Mouse (Mus musculus) lung, adult 2 months (tissue): ENCODE results near the gene Lnx1. TPM values are rescaled to one million over a fixed set of nuclear protein-coding genes. Genes with fewer than 3 reads are reported as not detected.

Source experiments
- DNase-seq: peaks from one replicate; pipeline ENCODE4 v3.0.0; 2022
- H3K4me1 ChIP-seq: fragments of 200-500 bp; 2 replicates; pipeline ENCODE4 v1.6.1; 2011; ENCODE audit warnings: low read length; ENCODE audit not compliant: control insufficient read depth, insufficient read depth
- H3K4me3 ChIP-seq: fragments of 200-500 bp; replicated peaks from 2 replicates; pipeline ENCODE3; 2011; ENCODE audit warnings: low read depth, mild to moderate bottlenecking, control low read depth, low read length; ENCODE audit errors: extremely low read depth
- CTCF ChIP-seq: fragments of 200-500 bp; IDR thresholded peaks from 2 replicates; pipeline ENCODE4 v1.5.1; 2011; ENCODE audit warnings: mild to moderate bottlenecking, low read length, control low read depth; ENCODE audit not compliant: insufficient read depth
- POLR2A ChIP-seq: fragments of 200-500 bp; IDR thresholded peaks from 2 replicates; pipeline ENCODE4 v1.6.1; 2011; ENCODE audit warnings: low read depth, mild to moderate bottlenecking, control low read depth, low read length, borderline replicate concordance; ENCODE audit errors: extremely low read depth
- WGBS: fragments of 180-500 bp; shearing (Covaris S2); methylation state at CpG from one replicate; pipeline ENCODE4 v1.1.7; 2018; 5-methylcytosine and 5-hydroxymethylcytosine counted together
- polyA plus RNA-seq: library from polyadenylated mRNA; depleted of rRNA; stranded (reverse); fragments of >200 nt; gene quantifications from 2 replicates; pipeline ENCODE4 v1.2.3, GENCODE M21; 2012

Lnx1 gene
- polyA plus RNA-seq, 1 experiment = 4.0 TPM

GRCm38 (mm10) chr5:74661734-74662560 is 40.8 kb downstream of the Lnx1 start:
- H3K4me3 ChIP-seq = no peak overlapping the region
- peaks cover 2% of the 10 kb centered on the region; the same call in 1 of the 2 replicates for H3K4me1 ChIP-seq
- no peak for DNase-seq
- WGBS = 48% methylated on average over 4 of the region's 4 CpGs
- no peak for TF ChIP-seq POLR2A
- TF ChIP-seq CTCF = no peak

- no peak overlapping the region for H3K4me3 ChIP-seq
- 68% methylated on average over 4 of the region's 4 CpGs for WGBS
- TF ChIP-seq CTCF (no peak), POLR2A (no peak)
- peaks cover 2% of the 10 kb centered on the region; the same call in 1 of the 2 replicates for H3K4me1 ChIP-seq
- DNase-seq = no peak
Measured at GRCm38 (mm10) chr5:74659856-74660255, 42.9 kb downstream of the Lnx1 start.

- Histone ChIP-seq H3K4me3 (no peak overlapping the region), H3K4me1 (peaks cover 2% of the 10 kb centered on the region; the same call in 1 of the 2 replicates)
- WGBS = 86% methylated on average over 5 of the region's 5 CpGs
- no peak for TF ChIP-seq CTCF
- DNase-seq = no peak
Measured at GRCm38 (mm10) chr5:74659281-74659680, 43.4 kb downstream of the Lnx1 start.

DNA sequence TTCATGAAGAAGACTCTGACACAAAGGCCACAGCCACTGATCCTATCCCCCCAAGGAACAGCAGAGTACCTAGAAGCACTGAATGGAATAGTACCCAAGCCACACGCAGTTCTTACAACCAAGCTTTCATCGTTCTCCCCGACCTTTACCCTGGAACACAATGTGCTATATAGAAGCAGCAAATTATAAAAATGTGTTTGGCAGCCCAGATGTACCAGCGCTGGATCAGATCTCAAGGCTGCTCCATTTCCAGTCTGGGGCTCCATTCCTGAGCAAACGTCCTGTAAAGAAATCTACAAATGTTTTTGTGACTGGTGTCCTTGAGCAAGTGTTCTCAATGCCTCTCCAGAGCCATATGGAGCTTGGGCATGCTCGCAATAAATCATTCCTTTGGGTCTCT is 44.8 kb downstream of the Lnx1 start:
- DNase-seq = no peak
- H3K4me3 ChIP-seq = no peak overlapping the region
- 87% methylated on average over 6 of the region's 6 CpGs for WGBS
- TF ChIP-seq POLR2A (no peak), CTCF (no peak)
- H3K4me1 ChIP-seq = peaks cover 2% of the 10 kb centered on the region; the same call in 1 of the 2 replicates

DNA sequence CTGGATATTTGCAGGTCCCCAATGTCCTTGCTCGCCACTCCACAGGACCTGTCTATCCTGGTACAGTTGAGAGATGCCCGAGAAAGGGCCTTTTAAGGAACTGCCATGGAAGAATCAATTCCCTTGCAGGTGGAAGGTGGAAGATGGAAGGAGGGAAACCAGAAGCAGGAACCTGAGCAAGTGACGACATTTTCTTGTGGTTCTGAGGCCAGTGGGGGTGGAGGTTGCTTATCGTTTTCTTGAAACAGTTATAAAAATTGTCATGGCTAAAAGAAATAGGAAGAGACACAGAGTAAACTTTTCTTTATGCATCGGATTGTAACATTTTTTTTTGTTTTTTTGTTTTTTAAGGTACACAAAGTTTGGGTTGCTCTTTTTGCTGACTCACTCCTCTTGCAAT is 46.3 kb downstream of the Lnx1 start:
- 80% methylated on average over 5 of the region's 5 CpGs for WGBS
- no peak for DNase-seq
- no peak for TF ChIP-seq POLR2A
- no peak for TF ChIP-seq CTCF

DNA sequence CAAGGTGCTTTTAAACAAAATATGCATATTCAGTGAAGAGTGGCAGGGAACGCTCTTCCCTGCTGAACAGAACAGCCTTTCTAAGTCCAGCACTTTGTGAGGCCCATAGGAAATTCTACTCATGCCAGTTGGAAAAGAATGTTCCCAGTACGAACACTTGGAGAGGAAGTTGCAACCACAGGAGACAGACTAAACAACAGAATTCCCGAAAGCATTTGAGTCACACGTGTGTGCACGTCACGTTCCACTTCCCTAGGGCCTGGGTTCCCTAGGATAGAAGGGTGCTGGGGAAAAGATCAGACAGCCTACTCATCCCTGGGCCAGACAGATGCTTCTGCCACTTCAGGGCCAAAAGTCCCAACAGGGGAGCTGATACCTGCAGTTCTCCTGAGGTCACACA is 48.2 kb downstream of the Lnx1 start:
- TF ChIP-seq CTCF = no peak
- Histone ChIP-seq H3K4me1 (no peaks in the 10 kb centered on the region), H3K4me3 (no peak overlapping the region)
- no peak for DNase-seq
- 37% methylated on average over 6 of the region's 6 CpGs for WGBS

More for the DNA sequence above, 46.3 kb downstream of the Lnx1 start:
- Histone ChIP-seq H3K4me3 (no peak overlapping the region), H3K4me1 (no peaks in the 10 kb centered on the region)

GRCm38 (mm10) chr5:74653766-74654165 is 48.9 kb downstream of the Lnx1 start:
- 77% methylated on average over 10 of the region's 10 CpGs for WGBS

DNA sequence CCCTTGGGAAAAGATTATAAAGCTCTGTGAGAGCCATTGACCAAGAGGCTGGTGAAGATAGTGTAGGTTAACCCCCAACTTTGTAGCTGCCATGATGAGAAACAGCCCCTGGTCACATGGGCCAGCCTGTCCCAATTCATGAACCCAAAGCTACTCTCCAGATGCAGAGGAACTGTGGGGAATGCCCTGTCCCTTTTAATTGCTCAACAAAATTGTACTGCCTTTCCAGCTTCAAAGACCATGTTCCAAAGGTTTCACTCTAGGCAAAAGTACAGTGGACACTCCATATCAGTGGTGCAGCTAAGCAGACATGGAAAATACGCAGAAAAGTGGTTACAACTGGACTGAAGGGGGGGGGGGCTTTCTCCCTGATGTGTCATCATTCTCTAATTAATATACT is 53.6 kb downstream of the Lnx1 start:
- TF ChIP-seq CTCF = no peak
- no peak for TF ChIP-seq POLR2A
- H3K4me1 ChIP-seq = no peaks in the 10 kb centered on the region
- no peak for DNase-seq
- 88% methylated on average over 1 of the region's 1 CpGs for WGBS
- no peak overlapping the region for H3K4me3 ChIP-seq

More at GRCm38 (mm10) chr5:74653766-74654165, 48.9 kb downstream of the Lnx1 start:
- Histone ChIP-seq H3K4me3 (no peak overlapping the region), H3K4me1 (no peaks in the 10 kb centered on the region)
- DNase-seq = no peak
- TF ChIP-seq POLR2A (no peak), CTCF (no peak)

DNA sequence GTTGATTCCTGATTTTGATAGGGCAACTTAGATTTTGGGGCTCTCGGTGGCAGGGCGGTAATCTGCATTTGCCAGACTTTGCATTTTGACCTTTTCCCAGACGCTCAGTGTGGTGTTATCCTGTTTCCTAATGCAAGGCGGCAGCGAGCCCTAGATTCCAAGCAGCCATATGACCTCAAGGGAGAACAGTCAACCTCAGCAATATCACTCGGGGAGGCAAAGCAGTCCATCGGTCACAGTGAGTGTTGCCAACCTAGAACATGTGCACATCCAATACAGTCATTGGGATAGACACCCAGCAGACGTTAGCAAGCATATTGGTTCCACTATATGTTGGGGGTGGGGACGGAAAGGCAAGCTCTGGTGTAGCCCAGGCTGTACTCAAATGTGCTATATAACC is 54.5 kb downstream of the Lnx1 start:
- DNase-seq = no peak
- WGBS = 82% methylated on average over 9 of the region's 9 CpGs
- TF ChIP-seq CTCF = no peak
- TF ChIP-seq POLR2A = no peak
- Histone ChIP-seq H3K4me3 (no peak overlapping the region), H3K4me1 (no peaks in the 10 kb centered on the region)

GRCm38 (mm10) chr5:74647584-74647984 is 55.1 kb downstream of the Lnx1 start:
- 44% methylated on average over 5 of the region's 6 CpGs for WGBS
- TF ChIP-seq CTCF (no peak), POLR2A (no peak)
- Histone ChIP-seq H3K4me1 (no peaks in the 10 kb centered on the region), H3K4me3 (no peak overlapping the region)
- no peak for DNase-seq
